Mouse (Mus musculus): ENCODE data around the gene Gucy1a1. TPM values are rescaled to one million over a fixed set of nuclear protein-coding genes. Genes with fewer than 3 reads are reported as not detected.

The Gucy1a1 gene
- polyA plus RNA-seq, 1 experiment from 2014 or later, result not detected

DNA sequence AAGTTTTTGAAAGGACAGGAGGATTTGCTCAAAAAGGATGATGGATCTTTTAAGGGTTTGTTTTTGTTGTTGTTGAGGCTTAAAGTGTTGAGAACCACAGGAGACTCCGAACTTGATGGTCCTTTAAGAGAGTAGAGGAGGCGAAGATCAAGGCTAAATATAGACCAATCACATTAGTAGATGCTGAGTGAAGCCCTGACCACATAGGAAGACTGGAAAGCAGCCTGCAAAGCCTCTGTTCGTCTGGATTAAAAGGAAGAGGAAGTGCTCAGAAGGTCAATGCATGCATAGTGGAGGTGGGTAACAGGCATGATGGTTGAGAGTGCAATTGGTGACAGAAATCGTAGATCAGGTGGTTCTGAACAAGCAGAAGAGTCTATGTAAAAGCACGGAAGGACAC lies 4.8 kb downstream of the Gucy1a1 start:
- peaks cover 51% of the 10 kb centered on the region for H3K27me3 ChIP-seq
- ChIA-PET POLR2A (no interaction called here), CTCF (interaction anchor here (1.0 to 1.5 kb wide), 3 partner anchors 9 to 14 kb away, joined by 3 to 4 read pairs (median 4); no protein-coding TSS in a partner anchor)

DNA sequence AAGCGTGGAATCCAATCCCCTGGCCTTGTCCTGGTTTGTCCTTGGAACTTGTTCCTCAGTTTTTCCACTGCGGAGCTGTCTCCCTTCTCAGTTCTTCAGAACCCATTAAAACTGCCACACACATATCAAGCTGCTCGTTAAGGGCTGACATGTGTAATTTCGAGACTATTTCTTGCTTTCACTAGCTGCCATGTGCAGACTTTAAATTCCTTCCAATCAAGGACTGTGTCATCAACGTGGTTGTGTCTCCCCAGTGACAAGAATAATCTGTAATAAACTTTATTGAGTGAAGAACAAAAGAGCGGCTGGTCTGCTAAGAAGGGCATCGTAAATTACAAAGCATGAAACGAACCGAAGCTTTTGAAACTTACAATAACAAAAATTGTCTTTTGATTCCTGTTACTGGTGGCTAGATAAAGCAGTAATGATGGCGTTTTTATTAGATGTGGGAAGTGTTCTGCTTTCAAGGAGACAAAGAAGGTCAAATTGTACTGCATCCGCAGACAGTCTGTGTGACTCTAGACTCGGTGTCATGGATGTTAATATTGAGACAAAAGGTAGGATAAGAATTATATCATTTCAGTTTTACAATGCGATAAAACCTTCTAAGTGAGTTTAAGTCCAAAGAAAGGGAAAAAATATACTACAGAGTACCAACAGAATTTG lies 7.5 kb downstream of the Gucy1a1 start:
- CTCF ChIA-PET, result no interaction called here
- POLR2A ChIA-PET, result no interaction called here
- TF ChIP-seq CTCF (IDR thresholded peaks at IDR 0.05), result no peak
- H3K27me3 ChIP-seq, result peaks cover 29% of the 10 kb centered on the region
- in situ Hi-C loops (cut with MboI; ENCODE audit: low pct_unique_long_range_greater_than_20kb), result no loop called here
- no peak for DNase-seq (ENCODE audit: low read depth, low spot score)
- ATAC-seq, result no peak

More for the DNA sequence above, 4.8 kb downstream of the Gucy1a1 start:
- ATAC-seq, result no peak
- no peak for TF ChIP-seq CTCF (IDR thresholded peaks at IDR 0.05)
- in situ Hi-C loops (cut with MboI; ENCODE audit: low pct_unique_long_range_greater_than_20kb), result no loop called here
- no peak for DNase-seq (ENCODE audit: low read depth, low spot score)

DNA sequence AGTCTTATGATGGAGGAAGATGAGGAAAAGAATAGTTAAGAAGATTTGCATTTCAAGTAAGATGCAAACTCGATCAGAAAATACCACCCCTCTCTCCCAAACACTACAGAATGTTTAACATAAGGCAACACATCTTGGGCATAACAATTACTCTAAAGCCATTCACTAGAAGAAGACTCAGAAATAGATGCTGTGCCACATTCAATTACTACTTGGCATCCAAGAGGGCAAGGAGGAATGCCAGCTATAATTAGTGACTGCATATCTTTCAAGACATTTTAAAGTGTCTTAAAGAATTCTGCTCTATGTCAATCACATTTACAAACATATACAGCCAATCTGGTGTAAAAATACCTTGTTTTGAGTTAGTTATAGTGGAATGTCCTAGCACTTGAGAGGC lies 10.1 kb downstream of the Gucy1a1 start:
- POLR2A ChIA-PET, result no interaction called here
- in situ Hi-C loops (cut with MboI; ENCODE audit: low pct_unique_long_range_greater_than_20kb), result no loop called here

DNA sequence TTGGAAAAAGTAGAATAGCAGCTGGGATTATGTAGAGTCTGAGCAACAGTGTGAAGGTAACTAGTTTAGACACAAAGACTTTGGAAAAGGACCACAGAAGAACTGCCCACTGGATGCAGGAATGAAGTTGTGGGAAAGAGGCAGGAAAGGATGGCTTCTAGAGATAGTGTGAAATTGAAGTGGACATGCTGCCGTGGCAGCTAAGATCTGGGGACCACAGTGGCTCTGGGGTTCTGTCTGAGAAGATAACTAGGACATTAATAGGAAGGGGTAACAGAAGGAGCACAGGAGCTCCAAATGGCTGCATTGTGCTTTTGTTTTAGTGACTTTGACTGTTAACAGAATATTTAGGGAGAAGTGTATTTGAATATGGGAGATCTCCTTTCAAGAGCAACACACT lies 16.3 kb downstream of the Gucy1a1 start:
- TF ChIP-seq CTCF (IDR thresholded peaks at IDR 0.05), result no peak
- ATAC-seq (no peak), DNase-seq (ENCODE audit: low read depth, low spot score) (no peak)
- in situ Hi-C loops (cut with MboI; ENCODE audit: low pct_unique_long_range_greater_than_20kb), result no loop called here
- ChIA-PET CTCF (interaction anchor here (1.4 kb wide), 1 partner anchor 12 kb away, joined by 3 read pairs; no protein-coding TSS in a partner anchor), POLR2A (no interaction called here)
- H3K27me3 ChIP-seq, result peaks cover 43% of the 10 kb centered on the region

More for the DNA sequence above, 10.1 kb downstream of the Gucy1a1 start:
- DNase-seq (ENCODE audit: low read depth, low spot score) (no peak), ATAC-seq (no peak)
- TF ChIP-seq CTCF (IDR thresholded peaks at IDR 0.05), result no peak
- peaks cover 22% of the 10 kb centered on the region for H3K27me3 ChIP-seq
- CTCF ChIA-PET, result no interaction called here

DNA sequence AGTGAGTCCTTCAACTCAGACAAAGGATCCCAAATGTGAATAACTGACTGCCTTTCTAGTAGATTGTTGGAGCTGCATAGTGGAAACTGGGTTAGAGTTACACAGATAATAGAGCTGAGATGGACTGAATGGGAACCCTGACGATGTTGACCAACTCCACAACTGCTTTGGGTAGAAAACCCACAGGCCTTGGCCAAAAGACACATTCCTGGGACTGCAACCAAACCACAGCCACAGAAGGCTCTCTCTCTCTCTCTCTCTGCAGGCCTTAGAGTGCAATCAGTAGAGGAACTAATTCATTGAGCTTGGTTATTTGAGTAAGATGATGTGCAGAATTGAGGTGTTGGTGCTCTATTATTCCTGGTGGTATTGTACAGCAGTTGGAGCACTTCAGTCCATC lies 21.0 kb downstream of the Gucy1a1 start:
- in situ Hi-C loops (cut with MboI; ENCODE audit: low pct_unique_long_range_greater_than_20kb), result no loop called here
- ChIA-PET CTCF (no interaction called here), POLR2A (no interaction called here)
- ATAC-seq (no peak), DNase-seq (ENCODE audit: low read depth, low spot score) (no peak)
- no peak for TF ChIP-seq CTCF (IDR thresholded peaks at IDR 0.05)
- H3K27me3 ChIP-seq, result peaks cover 34% of the 10 kb centered on the region

DNA sequence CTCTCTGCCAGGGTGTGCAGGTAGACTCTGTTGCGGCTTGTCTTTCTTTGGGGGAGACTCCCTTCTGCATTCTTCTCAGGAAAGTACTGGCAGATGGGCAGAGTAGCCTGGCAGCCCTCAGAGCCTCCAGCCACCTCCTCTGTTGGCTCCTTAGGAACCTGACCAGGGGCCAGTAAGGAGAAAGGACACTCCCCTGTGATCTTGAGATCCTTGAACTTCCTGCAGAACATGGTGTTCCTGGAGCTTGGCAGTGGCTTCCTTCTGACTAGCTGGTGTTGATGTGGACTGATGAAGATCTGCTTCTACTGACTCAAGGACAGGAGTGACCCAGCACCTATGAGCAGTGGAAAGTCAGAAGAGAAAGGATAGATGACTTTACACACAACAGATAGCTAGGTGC lies 26.7 kb downstream of the Gucy1a1 start:
- CTCF ChIA-PET, result no interaction called here
- no peak for TF ChIP-seq CTCF (IDR thresholded peaks at IDR 0.05)

DNA sequence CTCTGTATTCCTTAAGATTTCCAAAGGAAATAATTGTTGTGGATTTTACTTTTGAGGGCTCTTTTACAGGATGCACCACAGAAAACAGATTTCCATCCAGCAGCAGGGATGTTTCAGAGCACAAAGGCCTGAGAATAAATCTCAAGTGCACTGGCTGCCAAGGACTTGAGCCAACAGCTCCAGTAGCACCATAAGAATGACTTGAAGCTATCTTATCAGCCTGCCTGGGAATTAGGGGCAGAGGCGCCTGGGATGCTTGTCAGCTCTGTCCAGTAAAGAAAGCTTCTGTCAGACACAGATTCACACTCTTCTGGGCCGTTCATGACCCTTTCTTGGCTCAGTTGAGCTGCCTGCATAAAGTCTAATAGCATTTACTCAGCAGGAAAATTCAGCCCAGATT lies 33.1 kb downstream of the Gucy1a1 start:
- in situ Hi-C loops (cut with MboI; ENCODE audit: low pct_unique_long_range_greater_than_20kb), result no loop called here
- peaks cover 44% of the 10 kb centered on the region for H3K27me3 ChIP-seq
- DNase-seq (ENCODE audit: low read depth, low spot score) (no peak), ATAC-seq (no peak)
- POLR2A ChIA-PET, result no interaction called here
- no peak for TF ChIP-seq CTCF (IDR thresholded peaks at IDR 0.05)
- CTCF ChIA-PET, result no interaction called here

More for the DNA sequence above, 26.7 kb downstream of the Gucy1a1 start:
- peaks cover 36% of the 10 kb centered on the region for H3K27me3 ChIP-seq
- ATAC-seq (no peak), DNase-seq (ENCODE audit: low read depth, low spot score) (no peak)
- in situ Hi-C loops (cut with MboI; ENCODE audit: low pct_unique_long_range_greater_than_20kb), result no loop called here
- POLR2A ChIA-PET, result no interaction called here

DNA sequence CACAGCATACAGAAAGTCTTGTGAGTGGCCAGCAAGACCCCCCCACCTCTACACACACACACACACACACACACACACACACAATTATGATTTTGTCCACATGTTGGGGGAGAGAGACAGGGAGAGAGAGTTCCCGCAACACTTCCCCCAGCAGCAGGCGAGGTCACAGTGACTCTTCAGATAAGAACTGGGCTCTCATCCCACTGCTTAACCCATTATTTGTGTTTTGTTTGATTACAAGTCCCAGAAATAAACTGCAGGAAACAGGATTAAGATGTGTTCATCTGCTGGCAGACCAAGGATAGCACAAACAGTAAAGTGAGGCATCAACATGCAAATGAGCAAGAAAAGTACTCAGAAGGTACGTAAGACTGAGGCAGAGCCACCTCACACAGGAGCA lies 33.6 kb downstream of the Gucy1a1 start:
- ATAC-seq (no peak), DNase-seq (ENCODE audit: low read depth, low spot score) (no peak)
- TF ChIP-seq CTCF (IDR thresholded peaks at IDR 0.05), result no peak
- ChIA-PET CTCF (no interaction called here), POLR2A (no interaction called here)
- in situ Hi-C loops (cut with MboI; ENCODE audit: low pct_unique_long_range_greater_than_20kb), result no loop called here
- peaks cover 42% of the 10 kb centered on the region for H3K27me3 ChIP-seq

DNA sequence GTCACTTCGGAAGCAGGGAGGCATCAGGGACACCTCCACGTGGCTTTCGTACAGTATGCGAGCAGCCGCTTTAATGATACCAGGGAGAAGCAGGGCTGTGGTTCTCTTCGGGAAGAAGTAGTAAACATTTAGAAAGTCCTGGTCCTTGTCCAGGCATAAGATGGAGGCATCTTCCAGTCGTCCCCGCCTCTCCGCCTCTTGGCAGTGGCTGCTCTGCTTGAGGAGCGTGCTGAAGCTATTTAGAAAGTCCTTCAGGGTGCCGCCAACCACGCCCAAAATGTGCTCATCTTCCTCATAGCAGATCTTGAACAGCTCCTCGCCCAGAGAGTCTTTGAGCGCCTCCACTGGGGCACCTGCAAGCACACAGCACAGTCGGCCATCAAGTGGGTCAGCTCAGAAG lies 36.6 kb downstream of the Gucy1a1 start:
- no peak for TF ChIP-seq CTCF (IDR thresholded peaks at IDR 0.05)
- peaks cover 36% of the 10 kb centered on the region for H3K27me3 ChIP-seq
- no peak for ATAC-seq
- CTCF ChIA-PET, result no interaction called here
- in situ Hi-C loops (cut with MboI; ENCODE audit: low pct_unique_long_range_greater_than_20kb), result no loop called here
- DNase-seq (ENCODE audit: low read depth, low spot score), result no peak
- POLR2A ChIA-PET, result no interaction called here

DNA sequence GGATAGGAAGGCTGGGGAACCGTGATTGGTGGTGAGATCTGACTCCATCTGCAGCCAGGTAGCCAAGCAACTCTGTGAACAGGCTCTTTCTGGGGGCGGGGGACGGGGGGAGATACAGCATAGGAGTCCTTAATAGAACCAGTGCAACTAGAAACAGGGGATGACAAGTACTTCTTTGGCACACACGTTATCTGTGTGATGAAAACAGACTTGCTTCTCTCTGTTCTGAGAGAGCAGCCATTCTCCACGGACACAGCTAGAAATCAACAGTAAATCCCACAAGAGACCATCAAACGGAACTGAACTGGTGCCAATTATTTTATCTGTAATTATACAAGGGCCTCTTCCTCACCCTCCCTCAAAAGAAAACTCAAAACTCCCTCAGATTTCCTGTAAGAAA lies 41.4 kb downstream of the Gucy1a1 start:
- POLR2A ChIA-PET, result no interaction called here
- CTCF ChIA-PET, result no interaction called here
- no peak for ATAC-seq
- peaks cover 47% of the 10 kb centered on the region for H3K27me3 ChIP-seq
- TF ChIP-seq CTCF (IDR thresholded peaks at IDR 0.05), result no peak
- DNase-seq (ENCODE audit: low read depth, low spot score), result no peak
- in situ Hi-C loops (cut with MboI; ENCODE audit: low pct_unique_long_range_greater_than_20kb), result no loop called here

DNA sequence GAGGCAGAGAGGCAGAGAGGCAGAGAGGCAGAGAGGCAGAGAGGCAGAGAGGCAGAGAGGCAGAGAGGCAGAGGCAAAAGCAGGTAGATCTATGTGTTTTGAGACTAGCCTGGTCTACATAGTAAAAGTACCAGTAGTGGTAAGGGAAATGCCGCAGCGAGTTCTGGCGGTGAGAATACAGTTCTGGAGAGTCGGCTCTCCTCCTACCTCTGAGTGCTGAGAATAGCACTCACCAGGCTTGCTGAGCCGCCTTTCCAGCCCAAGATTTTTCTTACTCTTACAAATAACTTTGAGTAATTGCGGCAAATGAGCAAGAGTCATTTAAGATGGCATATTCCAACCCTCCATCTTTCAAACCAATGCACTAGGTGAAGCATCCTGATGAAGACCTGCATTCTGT lies 46.5 kb downstream of the Gucy1a1 start:
- ATAC-seq, result no peak
- POLR2A ChIA-PET, result no interaction called here
- in situ Hi-C loops (cut with MboI; ENCODE audit: low pct_unique_long_range_greater_than_20kb), result no loop called here
- no peak for DNase-seq (ENCODE audit: low read depth, low spot score)
- no peak for TF ChIP-seq CTCF (IDR thresholded peaks at IDR 0.05)
- CTCF ChIA-PET, result no interaction called here
- H3K27me3 ChIP-seq, result peaks cover 64% of the 10 kb centered on the region

DNA sequence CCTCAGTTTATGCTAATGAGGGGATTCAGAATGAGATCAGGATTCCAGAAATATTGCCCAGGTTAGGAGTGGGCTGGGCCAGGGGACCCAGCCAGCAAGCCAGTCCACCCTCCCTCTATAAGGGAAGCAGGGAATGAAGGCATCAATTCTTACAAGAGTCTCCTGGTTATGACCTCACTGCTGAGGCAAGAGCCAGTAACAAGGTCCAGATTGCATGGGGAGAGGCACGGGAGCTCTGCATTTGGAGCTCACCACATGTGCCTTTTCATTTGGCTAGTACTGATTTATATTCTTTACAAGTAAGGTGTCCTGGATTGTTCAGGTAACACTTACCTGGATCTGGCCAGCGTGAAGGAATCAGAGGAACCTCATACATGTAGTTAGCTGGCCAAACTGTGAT lies 48.8 kb downstream of the Gucy1a1 start:
- peaks cover 69% of the 10 kb centered on the region for H3K27me3 ChIP-seq
- POLR2A ChIA-PET, result no interaction called here
- ATAC-seq (no peak), DNase-seq (ENCODE audit: low read depth, low spot score) (no peak)
- CTCF ChIA-PET, result interaction anchor here (1.5 kb wide), 1 partner anchor 9 kb away, joined by 3 read pairs; no protein-coding TSS in a partner anchor
- in situ Hi-C loops (cut with MboI; ENCODE audit: low pct_unique_long_range_greater_than_20kb), result no loop called here
- no peak for TF ChIP-seq CTCF (IDR thresholded peaks at IDR 0.05)

Measured in Patski (cell line).